Mouse (Mus musculus): ENCODE measurements around the gene Naa10.

Gene Naa10

DNA sequence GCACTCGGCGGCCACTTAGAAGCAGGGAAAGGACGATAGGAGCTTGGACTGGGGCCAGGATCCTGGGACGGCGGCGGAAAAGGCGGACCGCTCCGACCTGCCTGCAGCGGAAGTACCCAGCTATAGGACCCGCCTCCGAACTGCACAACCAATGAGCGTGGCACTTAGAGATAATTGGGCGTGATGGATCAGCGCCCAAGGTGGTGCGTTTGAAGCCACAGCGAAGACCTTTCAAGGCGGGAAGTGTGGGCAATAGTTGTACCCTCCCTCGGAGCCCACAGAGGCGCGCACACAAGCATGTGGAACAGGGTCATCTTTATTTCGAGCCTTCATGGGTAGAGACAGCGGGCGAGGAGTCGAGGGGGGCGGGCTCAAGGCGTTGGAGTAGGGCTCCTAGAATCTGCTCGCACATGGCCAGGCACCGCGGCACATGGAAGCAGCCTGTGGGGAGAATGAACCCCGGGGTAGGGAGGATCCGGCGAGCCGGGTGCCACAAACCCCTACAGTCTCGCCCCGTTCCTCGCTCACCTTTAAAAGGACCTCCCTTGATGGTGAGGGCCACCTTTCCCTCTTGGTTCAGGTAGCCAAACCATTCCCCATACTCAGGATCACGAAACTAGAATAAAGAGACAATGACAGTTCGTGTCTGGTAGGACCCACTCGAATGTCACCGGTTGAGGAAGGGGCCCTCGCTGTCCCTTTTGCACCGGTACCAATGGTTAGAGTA, at the start of gene Naa10, which contains the start of gene Arhgap4:
Naa10 (minus strand) TSS at position 122 of the 727 bp plus-strand sequence.
Arhgap4 (minus strand) TSS at position 48 of the 727 bp plus-strand sequence.
- DNase-seq = peak; percentile 65 to 68

DNA sequence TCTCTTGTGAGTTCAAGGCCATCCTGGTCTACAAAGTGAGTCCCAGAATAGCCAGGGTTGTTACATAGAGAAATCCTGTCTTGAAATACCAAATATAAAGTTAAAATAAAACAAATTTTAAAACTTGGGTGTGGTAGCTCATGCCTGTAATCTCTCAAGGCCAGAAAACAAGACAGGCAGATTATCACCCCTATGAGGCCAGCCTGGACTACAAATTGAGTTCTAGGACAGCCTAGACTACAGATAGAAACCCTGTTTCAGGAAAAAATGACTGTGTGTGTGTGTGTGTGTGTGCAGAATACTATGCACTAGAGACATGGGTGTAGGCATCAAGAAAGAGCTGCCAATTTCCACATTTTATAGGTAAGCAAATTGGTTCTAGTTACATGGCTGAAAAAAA, 49.0 kb upstream of the Naa10 start:
- DNase-seq = no peak

DNA sequence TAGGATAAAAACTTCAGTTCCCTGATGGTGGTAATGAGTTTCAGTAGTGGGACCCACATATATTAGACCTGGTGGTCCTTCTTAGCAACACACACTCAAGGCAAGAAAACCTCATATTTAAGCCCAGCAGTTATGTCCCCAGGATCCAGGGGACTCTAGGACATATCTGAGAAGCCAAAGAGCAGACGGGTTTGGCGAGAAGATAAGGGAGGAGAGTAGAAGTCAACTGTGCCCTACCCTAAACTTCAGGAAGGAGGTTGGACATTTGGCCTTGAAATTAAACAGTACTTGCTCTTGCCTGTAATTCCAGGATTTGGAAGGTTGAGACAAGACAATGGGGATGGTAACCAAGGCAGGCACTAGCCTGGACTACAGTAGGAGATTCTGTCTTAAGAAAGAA, 48.0 kb upstream of the Naa10 start:
- no peak for DNase-seq

DNA sequence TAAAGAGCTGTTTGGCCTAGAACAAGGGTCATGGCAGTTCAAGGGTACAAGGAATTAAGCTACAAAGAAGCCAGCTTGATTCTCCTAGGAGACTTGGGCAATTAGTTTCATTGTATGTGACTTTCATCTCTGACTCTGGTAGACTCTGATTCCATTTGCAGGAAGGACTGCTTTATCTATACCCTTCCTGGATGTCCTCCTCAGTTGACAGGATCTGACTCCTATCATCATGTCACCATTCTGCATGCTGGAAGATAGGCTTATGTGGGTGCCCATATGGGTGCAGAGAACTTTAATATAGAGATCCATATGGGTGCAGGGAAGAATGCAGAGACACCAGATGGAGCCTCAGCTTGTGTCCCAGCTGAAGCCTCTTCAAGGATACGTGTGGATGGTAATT, 47.4 kb upstream of the Naa10 start:
- DNase-seq = no peak

DNA sequence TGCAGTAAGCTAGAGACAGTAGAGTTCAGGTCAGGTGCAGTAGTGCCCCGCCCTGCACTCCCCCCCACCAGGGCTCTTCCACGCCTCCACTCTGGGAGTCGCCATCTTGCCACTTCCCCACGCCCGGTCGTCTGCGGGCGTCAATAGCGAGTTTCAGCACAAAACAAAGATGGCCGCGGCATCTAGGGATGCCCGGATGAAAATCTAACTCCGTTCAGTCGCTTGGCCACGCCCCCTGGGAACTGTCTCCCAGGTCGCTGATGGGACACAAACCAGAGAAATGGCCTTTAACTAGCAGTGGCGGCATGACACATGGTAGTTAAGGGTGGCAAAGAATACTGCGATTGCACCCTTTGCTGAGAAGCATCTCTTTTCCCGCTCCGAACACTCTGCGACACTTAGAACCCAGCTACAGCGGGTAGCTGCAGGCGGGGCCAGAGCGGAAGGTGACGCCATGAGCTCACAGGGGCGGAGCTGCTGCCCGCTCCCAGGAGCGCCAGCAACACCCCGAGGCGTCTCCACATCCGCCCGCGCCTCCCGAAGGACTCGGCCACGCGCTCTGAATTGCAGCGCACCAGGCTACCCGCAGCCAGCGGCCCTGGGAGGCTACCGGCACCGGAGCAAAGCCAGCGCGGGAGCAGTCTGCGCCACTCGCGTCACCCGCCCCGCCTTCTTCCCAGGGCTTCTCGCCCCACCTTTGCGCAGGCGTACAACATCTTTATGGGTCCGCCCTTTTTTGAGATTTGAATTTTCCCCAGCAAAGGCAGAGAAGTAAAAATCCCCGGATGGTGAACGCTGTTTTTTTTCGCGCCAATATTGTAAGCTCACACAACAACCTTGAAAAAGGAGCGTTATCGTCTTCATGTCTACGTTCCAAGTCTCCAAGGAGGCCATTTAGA, 45.7 kb upstream of the Naa10 start:
- peak; percentile 78 to 79 for DNase-seq

DNA sequence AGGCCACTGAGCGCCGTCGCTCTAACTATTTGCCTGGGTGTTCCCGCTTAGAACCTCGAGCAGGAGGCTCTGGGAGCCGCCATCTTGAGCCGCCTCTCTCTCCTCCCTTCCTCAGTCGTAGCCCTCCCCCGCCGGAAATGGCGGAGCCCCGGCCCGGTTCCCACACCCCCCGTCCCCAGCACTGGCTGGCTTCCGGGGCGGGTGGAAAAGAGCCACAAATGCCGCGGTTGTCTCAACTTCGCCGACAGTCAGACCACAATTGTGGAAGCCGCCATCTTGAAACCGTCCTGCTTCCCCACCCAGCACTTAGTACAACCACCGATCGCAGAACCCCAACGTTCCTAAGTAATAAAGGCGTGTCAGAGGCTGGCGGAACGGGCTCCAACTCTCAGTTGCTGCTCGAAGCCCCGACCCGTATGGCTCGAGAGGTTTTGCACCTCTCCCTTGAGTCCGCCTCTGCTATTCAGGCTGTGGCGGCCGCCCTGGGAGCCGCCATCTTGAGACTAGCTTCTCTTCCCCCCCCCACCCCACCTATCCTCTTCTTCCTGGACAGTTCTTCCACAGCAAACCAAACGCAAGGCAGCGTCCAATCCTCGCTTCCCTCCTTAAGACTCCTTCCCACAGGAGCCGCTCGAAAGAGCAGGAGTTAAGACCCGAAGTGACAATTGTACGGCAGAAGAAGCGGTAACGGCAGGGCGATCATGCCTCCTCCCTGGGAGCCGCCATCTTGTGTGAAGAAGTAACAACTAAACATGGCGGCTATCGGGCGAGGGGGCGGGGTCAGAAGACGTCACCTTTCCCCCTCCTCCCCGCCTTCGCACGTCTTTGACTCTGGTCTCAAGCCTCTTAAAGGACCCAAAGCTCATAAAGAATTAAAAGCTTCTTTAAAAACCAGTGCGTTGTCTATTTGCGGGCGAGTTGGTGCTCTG, 44.8 kb upstream of the Naa10 start, which contains the start of gene Hcfc1:
Hcfc1 (minus strand) TSS at position 110 of the 929 bp plus-strand sequence.
- peak; percentile 83 to 84 for DNase-seq

DNA sequence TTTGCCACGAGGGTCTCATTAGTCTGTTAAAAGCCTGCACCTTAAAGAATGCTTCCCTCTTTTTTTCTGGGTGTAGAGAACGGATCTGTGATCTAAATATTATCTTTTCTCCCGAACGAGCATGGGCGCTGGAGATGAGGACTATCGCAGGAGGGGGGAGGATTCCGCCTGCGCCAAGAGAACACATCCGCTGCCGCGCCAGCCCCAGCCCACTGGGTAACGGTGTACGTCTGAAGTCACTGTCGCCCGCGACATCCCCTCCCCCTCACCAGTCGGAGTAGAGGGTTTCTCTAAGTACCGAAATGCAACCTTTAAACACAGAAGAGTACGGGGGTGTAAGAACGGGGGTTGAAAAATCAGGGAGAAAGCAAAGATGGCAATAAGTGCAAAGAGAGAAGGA, 43.6 kb upstream of the Naa10 start:
- peak; percentile 41 to 45 for DNase-seq

DNA sequence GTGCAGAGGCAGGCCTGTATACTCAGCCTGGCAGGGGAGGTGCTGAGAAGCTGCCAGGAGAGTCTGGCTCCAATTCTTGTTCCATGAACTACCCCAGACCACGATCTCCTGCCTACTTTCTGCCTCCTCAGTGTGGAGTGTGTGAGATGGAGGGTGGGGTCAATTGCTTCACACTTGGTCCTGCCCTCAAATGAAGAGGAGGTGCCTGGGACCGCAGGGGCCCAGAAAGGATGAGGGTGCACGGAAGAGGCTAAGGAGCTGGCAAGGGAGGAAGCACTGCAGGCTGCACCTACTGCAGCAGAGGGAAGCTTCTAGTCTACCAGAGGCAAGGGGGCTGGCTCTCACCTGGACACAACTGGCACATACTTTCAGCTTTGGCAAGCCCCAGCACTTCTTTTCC, 42.6 kb upstream of the Naa10 start:
- no peak for DNase-seq

DNA sequence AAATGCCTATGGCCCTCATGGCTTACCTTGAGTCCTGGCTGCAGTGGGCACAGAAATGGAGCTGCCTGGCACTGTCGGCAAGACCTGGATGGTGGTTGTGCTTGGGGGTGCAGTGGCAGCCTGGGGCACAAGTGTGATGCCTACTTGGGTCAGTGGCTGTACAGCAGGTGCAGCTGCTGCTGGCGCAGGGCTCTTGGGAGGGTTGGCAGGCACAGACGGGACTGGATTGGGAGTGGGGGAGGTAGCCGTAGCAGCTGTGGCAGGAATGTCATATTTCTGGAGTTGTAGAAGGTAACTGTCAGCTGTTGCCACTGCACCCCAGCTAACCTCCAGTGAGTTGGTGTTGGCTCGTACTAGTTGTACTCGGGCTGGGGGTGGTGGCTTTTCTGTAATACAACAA, 33.2 kb upstream of the Naa10 start:
- no peak for DNase-seq

DNA sequence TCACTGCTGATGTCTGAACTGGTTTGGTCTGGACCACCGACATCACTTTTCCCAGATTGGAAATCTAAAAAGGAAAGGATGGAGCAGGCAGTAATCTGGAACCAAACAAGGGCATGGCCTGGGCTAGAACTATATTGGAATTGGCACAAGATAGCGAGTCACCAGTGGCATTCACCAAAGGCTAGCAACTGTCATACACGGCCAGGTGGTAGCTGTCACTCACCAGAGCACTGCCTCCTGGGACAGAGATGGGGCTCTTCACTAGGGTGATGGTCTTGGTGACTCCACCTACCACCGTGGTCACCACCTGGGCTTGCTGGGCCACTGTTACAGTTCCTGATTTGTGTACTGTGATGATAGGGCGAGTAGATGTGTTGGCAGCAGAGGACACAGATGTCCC, 30.9 kb upstream of the Naa10 start:
- no peak for DNase-seq

DNA sequence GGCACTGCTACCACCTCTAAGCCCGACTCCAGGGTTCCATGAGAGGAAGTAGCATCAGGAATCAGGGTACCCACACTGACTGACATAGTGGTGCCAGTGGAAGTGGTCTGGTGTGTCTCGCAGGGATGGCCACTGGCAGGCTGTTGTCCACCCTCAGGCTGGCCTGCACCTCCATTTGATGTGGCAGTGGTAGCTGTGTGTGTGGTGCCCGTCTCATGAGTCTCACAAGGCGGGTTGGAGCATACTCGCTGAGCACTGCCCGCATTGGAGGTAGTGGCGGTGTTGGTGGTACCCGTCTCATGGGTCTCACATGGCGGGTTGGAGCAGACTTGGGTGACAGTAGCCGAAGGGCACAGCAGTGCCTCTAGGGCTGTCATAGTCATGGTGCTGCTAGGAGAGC, 27.6 kb upstream of the Naa10 start:
- no peak for DNase-seq

DNA sequence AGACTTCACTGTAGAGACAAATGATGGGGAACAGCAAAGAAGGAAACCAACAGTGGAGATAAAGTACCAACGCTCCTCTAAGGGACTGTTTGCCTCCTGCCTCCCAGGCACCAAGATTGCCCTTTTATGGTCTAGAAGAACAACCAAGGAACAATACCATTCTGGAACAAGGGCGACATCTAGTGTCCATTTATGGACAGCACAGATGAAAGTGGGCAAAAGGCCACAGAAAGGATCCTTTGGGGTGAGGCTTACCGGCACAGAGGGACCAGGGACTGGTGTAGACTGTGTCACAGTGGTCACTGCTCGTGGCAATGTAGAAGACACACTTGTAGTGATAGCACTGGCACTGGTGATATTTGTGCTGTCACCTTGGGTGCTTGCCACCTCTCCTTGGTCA, 26.9 kb upstream of the Naa10 start:
- peak in 1 of 2 experiments; percentile 38 for DNase-seq

DNA sequence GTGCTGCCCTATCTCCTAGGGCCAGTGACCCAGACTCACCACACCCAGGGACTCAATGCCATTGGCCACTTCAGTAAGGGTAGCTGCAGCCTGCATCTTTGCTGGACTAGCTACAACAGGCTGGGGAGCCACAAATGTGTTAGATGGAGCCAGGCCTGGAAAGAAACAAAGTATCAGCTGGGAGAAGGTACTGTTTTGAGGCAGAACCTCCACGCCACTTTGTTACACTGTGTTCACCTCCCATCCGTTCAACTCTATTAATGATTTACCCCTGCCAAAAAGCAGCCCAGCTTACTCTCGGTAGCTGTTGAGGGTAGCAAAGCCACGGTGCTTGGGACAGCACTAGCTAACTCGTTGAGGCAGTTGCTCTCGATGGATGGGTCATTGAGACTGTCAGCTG, 25.2 kb upstream of the Naa10 start:
- no peak for DNase-seq

DNA sequence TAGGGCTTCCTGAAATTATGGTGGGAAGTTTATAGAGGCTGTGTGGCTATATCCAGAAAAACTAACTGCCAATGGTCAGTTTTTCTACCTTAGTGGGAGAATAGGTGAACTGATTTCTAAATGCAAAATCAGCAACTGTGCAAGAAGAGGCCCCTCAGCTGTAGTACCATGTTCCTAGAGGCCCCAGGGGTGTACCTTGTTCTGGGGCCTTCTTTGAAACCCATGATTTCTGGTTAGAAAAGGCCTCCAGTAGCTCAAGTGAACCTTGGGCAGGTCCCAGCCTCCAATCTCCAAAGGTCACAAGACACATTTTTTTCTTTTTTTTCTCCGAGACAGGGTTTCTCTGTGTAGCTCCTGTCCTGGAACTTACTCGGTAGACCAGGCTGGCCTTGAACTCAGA, 20.6 kb upstream of the Naa10 start:
- DNase-seq = no peak

DNA sequence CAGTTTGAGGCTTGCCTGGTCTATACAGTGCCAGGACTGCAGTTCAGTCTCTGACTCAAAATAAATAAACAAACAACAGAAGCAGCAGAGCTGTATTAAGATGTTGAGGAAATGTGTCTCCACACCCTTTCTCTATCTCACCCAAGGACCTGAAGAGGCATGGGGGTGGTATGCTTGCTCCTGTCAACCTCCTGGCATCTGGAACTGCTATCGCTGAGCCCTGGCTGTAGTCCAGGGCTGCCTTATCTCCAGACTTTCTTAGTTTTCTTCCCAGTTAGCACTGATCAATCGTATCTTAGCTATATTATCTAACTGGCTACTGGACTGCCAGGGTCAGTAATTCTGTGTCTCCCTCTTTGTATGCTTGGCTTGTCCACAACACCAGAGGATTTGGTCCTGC, 20.1 kb upstream of the Naa10 start:
- DNase-seq = no peak

DNA sequence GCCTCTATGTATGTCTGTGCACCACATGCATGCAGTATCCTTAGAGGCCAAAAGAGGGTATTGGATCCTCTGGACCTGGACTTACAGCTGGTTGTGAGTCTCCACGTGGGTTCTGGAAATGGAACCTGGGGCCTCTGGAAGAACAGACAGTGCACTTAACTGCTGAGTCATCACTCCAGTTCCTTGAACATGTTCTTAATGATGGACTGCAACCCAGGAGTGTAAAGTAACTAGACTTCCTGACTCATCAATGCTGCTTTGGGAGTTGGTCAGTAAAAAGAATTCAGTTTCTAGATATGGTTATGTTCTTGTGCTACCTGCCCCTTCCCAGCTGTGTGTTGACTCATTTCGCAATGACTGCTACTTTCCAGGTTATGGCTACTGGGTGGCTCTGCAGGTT, 10.1 kb upstream of the Naa10 start:
- DNase-seq = no peak

DNA sequence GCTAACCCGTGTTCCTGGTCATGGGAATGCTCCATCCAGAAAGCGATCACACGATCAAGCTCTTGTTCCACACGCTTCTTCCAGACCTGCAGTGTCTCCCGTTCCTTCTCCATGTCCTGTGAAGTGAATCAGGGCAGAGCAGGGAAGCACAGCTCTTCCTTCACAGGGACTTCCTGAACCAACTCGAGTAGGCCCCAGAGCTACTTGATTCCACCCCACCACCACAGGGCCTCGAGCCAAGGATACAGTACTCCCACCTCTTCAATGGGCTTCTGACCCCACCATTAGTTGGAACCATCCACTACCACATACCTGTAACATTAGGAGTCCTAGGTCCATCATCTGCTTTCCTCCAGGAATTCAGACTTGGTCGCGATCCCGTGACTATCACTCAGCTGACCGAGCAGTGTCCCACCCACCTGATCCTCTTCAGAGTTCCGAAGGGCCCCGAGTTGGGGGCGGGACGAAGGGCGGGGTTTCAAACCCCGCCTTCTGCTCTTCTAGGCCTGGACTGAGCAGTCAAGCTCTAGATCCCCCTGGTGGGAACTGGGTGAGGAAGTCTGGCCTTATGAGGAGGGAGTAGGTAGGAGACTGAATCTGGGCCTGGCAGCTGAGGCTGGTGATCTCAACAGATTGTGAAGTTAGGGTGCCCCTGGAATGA, 8.8 kb upstream of the Naa10 start, which contains the start of gene Renbp:
Renbp (minus strand) TSS at position 449 of the 661 bp plus-strand sequence.
- DNase-seq = peak; percentile 56 to 66

DNA sequence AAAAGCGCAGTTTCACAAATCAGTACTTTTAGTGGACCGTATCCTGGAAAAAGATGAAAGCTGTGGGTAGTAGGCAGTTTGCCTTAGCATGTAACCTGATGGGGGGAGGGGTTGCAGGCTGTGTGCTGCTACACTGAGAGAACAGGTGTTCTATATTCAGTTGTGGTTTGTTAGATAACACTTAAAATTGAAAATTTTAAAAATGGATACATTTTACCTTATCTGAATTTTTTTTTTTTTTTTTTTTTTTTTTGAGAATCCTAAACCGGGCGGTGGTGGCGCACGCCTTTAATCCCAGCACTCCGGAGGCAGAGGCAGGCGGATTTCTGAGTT, 772 bp upstream of the Naa10 start:
- DNase-seq = no peak

DNA sequence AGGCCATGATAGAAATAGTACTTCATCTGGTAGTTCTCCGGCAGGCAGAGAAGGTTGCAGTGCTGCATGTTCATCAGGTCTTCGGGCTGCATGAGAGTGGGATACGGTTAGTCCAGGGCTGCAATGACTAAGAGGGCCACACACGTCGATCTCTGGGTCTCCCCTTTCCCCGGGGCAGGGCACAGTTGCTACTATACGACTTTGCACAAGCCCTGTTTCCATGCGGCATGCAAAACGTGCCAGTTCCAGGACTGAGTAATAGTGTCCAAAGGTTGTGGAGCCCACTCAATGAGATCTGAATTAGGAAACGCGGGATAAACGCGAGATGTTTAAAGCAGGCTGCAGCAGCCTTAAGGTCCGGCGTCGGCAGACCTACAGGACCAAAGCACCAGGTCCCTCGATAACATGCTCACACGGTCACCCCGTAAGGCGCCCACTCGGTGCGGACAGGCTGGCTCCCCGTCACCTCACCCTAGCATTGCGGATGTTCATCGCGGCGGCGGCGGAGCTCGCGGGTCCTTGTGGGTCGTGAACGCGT, 390 bp downstream of the Naa10 start:
- DNase-seq = no peak

DNA sequence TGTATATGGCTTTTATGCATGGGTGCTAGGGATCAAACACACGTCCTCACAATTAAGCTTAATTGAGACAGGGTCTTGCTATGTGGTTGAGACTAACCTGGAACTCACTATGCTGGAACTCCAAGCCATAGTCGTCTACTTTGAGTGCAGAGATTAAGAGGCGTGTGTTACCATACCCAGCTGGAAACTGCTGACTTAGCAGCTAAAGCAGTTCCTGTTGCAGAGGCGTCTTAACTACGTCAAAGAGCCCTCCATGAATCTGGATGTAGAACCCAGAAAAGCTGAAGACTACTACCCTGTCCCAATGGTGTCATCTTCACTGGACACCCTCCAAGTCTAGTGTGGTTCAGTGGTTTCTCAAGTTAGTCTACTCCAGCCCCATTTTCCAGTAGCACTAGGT, 3.1 kb downstream of the Naa10 start:
- DNase-seq = no peak

DNA sequence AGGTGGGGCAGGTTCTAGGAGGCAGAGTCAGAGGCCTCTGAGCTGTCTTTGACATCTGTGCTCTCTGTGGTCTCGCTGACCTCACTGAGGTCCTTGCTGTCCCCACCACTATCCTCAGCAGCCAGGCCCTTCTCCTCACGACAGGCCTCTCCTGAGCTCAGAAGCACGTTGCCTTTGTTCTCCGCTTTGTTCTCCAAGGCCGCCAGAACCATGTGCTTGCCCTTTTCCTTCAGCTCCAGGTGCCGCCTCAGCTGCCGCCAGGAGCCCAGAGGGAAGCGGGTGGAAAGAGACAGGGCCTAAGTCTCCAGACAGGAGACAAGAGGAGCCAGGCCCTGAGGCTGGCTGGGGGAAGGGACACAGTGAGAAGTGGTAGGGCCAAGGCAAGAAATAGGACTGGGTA, 4.8 kb downstream of the Naa10 start:
- DNase-seq = no peak

All from spleen, adult 18-20 months (tissue).